Mouse (Mus musculus) ovary, adult 18-20 months (tissue): ENCODE measurements around the gene Serpinb13.
"Not testable (repeated sequence)": the region's sequence is repeated elsewhere in the genome, so short reads cannot be mapped to it uniquely, and the experiment has no call there.

ENCODE experiments used
- DNase-seq: peaks from one replicate; pipeline ENCODE4 v3.0.0; 2022; ENCODE audit warnings: low spot score, mixed read lengths

Serpinb13 gene

DNA sequence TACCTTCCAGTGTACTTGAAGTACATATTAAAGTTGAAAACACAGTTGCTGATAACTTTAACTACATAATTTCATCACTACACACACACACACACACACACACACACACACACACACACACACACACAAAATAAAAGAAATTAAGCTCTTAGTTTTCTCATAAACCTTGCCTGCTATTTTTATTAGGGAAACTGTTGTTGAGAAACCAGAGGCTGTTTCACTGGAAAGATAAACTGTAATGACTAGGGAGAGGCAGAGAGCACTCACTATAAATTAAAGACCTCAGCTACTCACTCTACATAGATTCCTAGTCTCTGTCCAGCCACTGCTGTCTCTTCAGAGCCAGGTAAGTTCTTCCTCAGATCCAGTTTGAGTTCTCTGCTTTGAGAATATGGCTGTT is at the start of gene Serpinb13:
Gene Serpinb13 (plus strand): TSS at position 301 of the 400 bp plus-strand sequence.
- no peak for DNase-seq

DNA sequence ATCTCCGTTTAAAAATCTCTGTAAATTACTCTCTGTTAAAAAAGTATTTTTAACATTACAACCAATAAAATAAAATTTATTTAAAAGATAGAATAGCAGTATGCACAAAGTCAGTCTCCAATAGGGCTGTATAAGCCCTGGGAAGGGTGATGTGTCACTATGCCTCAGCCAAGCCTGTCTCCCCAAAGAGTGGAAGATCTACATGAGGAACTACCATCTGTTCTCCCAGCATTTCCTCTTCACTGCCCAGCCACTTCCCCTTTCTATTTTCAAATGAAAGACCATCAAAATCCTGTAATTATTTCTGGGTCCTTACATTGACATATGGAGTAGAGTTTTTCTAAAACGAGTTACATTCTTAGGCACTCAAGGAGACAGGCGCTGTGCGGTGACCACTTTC is 48.8 kb upstream of the Serpinb13 start:
- DNase-seq, result no peak

DNA sequence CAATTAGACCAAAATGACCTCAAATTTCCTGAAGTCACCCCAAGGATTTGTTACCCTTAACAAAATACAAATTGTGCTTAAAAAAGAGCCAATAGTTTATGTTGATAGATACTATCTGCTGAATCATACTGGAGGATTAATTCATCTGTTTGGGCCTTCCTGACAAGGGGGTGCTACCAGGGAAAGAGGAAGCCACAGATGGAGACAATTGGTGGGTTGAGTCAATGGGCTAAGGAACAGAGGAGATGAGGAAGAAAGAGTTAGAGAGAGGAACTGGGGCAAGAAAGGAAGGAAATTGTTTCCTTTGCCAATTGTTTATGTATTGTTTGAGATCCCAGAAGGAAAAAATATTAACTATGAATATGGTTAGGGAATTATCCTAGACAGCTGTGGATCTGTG is 47.1 kb upstream of the Serpinb13 start:
- DNase-seq, result no peak

DNA sequence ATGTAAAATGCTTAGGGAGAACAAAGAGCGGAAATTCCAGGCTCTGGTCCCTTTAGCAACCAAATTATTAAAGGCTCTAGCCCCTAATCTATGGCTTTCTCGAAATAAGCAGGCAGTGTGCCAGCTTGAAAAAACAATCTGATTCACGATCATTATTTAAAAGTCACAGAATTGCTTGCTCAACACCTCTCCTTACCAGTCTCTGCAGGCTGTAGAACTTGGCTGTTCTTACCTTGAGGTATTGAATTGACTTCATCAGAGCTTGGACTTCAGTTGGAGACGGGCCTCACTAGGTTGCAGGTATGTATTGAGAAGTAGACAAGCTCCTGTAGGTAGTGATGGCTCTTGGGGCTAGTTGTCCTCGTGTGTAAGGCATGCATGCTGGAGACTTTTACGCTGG is 46.5 kb upstream of the Serpinb13 start, which contains the start of gene Serpinb12:
Gene Serpinb12 (plus strand): TSS at position 185 of the 400 bp plus-strand sequence.
- DNase-seq, result no peak

DNA sequence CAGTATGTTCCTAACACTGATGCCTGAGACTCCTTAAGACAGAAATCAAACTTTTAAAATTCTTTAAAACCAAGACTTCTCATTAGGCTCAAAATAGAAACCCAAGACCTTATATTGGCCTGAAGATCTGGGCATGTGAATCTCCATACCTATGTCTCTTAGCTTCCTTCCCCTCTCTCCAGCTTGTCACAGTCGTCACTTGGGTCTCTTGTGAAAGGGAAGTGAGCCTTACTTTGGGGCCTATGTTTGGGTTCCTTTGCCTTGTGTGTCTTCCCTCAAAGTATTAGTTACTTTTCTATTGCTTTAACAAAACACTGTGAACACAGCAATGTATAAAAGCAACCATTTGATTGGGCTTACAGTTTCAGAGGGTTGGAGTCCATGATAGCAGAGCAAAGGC is 33.6 kb upstream of the Serpinb13 start:
- no peak for DNase-seq

DNA sequence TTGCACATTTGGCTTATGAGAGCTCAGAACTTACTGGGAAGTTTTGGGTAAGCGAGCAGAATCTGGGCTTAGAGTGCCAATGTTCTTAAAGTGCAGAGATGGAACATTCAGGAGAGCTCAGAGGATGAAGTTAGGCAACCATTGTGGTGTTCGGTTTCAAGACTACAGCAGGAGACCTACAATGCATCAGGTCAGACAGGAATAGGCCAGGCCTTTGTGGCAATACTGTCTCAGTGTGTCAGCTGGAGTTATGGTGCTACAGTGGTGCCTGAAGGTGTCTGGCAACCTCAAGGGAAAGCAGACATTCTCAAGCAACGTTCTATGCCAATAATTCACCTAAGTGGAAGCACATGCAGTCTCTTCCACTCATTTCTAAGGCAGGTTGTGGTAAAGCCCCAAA is 20.8 kb upstream of the Serpinb13 start:
- no peak for DNase-seq

DNA sequence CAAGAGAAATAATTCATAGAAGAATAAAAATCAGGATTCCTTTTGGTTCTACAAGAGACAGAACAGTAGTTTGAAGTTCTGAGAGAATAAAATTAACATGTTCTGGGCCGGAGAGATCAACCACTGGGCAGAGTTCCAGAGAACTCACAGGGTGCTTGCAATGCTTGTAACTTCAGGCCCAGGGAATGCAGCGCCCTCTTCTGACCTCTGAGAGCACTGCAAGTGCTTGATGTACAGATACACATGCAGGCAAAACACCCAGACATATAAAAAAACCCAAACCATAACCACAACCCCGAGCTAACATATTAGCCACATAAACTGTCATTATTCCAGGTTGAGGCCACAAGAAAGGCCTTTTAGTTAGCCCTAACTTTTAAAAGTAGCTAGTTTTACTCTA is 19.8 kb upstream of the Serpinb13 start:
- DNase-seq, result no peak

DNA sequence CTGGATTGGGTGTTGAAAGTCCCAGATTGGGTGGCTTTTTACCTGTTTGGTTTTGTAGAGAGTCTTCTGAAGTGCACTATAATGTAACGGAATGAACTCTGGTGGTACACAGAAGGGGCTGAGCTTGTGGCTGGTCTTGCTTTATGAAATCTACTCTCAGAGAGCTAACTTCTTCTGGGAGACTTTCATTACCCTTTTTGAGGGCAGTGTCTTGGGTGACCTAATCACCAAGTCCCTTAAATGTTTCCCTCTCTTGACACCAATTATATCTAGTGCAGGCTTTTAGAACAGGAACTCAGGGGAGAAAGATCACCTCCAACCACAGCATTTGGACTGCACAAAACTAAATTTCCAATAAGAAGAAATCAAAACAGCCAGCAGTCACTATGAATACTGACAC is 2.3 kb downstream of the Serpinb13 start:
- no peak for DNase-seq

DNA sequence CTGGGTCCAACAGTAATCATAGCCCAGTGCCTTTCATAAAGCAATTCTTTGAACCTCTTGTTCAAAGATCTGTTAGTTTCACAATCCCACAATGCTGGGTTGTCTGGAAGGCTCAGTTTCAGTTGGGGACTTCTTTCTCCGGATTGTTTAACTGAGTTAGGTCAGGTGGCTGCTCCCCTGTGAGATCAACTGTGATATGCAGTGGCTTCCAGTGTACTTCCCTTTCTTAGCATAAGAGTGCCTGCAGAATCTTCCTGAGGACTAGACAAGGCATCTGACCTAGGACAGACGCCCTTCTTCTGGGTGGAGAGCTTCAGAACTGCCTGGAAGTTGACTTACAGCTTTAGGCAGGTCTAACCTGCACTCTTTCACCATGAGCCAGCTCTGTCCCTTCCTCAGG is 3.1 kb downstream of the Serpinb13 start:
- no peak for DNase-seq

DNA sequence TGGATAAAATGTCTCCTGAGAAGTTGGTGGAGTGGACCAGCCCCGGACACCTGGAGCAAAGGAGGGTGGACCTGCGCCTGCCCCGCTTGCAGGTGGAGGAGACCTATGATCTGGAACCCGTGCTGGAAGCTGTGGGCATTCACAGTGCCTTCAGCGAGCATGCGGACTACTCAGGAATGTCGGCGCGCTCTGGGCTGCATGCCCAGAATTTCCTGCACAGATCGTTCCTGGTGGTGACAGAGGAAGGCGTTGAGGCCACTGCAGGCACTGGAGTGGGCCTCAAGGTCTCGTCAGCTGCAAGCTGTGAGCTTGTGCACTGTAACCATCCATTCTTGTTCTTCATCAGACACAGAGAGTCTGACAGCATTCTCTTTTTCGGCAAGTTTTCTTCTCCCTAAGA is 19.6 kb downstream of the Serpinb13 start:
- DNase-seq, result peak; percentile 5

DNA sequence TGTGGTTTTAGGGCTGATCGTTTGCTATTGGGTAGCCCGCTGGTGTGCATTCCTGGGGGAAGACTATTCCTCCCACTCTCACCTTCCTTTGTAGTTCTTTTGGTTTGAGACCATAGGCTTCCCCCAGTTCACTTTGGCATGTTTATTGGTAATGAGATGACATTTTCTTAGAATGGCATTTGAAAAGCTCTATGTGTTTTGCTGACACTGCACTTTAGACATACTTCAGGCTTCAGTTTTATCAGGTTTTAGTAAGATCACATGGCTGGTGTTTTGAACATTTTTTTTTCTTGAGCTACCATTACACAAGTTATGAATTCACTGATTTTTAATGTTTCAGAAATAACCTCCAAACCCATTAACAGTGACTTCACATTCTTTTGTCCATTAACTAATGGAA is 21.0 kb downstream of the Serpinb13 start:
- no peak for DNase-seq

DNA sequence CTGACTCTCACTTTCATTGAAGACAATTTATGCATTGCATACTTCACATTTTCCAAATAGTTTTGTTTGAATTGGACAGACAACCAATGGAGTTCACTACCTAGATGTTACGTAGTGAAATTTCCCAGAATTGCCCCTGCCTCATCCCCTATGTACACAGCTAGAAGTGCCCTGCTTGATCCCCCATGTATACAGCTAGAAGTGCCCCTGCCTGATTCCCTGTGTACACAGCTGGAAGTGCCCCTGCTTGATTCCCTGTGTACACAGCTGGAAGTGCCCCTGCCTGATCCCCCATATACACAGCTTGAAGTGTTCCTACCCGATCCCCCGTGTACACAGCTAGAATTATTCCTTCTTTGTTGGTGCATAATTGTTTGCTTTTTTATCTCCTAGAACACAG is 25.5 kb downstream of the Serpinb13 start:
- DNase-seq, result no peak

DNA sequence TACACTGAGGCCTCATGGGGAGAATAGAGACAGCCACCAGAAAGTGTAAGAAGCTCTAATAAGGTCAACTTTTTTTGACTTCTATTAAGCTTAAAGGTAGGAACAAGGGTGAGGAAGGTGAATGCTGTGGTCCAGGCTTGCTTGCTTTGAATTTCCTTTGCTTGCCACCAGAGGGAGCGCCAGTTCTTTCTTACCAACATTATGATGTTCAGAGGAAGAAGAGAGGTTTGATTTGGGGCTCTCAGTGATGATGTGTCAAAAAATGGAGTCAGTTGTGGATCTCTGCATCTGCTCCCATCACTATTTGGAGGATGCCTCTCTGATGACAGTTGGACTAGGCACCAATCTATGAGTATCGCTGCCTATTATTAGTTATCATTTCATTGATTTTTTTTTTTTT is 33.7 kb downstream of the Serpinb13 start:
- DNase-seq, result no peak

DNA sequence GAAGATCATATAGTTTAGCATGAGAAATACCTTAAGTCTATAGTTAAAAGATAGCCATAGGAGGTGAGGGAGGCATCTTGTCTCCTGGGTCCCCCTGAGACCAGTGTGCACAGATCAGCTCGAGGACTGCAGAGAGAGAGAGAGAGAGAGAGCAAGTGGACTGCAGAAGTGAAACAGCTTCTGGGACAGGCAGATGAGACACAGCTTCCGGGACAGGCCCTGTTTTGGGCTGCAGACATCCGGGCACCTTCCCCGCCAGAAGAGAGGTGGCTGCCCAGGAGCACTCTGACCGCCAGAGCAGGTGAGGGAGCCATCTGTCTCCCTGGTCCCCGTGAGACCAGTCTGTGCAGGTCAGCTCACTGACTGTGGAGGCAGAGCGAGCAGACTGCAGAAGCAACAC is 34.4 kb downstream of the Serpinb13 start:
- no peak for DNase-seq

DNA sequence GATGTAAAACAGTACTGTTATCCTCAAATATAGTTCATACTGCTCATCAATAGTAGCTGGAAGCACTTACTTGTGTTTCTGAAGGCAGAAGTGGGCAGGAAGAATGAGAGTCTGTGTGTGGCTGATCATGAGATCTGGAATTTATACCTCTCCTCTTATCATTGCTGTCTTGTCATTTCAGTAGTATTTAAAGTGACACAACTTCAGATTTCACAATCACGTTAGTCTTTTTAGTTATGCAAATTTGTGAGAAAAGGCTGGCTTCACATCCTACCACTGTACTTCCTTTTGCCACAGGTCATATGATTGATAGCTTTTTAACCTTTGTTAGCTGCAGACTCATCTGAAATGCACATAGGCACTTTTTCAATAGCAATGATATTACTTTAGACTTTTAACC is 45.1 kb downstream of the Serpinb13 start:
- DNase-seq, result no peak

DNA sequence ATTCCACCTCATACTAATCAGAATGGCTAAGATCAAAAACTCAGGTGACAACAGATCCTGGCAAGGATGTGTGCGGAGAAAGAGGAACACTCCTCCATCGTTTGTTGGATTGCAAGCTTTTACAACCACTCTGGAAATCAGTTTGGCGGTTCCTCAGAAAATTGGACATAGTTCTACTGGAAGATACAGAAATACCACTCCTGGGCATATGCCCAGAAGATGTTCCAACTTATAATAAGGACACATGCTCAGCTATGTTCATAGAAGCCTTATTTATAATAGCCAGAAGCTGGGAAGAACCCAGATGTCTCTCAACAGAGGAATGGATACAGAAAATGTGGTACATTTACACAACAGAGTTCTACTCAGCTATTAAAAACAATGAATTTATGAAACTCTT is 53.5 kb downstream of the Serpinb13 start:
- DNase-seq, result not testable (repeated sequence)
